Mouse (Mus musculus) spleen, embryonic (tissue): ENCODE measurements around the gene Wdr82.

Source experiments
- CTCF ChIA-PET: fragments of 350-600 bp; sonication (Branson Sonifier 250); formaldehyde crosslinking; loops from one replicate; lab custom pipeline; 2022; lab: Charles Lee

Wdr82 gene

DNA sequence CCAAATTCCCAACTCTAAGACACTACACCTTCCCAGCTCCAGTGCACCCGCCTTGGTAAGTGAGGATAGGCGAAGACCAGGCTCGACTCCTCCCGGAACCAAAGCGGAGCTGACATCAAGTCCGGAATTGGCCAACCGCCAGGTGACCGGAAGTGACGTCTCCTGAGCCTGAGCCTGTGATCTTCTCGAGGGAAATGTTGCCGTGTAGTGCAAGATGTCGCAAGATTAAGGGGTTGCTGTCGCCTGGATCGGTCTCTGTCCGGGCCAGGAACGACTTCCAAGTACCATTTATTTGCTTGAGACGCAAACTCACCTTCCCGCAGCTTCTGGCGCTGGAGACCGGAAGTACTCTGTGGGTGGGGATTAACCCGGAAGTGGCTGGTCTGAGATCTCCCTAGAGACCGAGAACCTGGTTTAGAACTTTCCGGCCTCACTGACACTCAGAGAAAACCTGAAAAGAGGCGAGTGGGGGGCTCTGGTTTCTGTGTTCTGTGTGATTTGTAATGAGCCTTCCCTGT lies 10.9 kb upstream of the Wdr82 start:
- CTCF ChIA-PET, result interaction anchor here (0.7 kb wide), 1 partner anchor 158 kb away, joined by 3 read pairs; no protein-coding TSS in a partner anchor

DNA sequence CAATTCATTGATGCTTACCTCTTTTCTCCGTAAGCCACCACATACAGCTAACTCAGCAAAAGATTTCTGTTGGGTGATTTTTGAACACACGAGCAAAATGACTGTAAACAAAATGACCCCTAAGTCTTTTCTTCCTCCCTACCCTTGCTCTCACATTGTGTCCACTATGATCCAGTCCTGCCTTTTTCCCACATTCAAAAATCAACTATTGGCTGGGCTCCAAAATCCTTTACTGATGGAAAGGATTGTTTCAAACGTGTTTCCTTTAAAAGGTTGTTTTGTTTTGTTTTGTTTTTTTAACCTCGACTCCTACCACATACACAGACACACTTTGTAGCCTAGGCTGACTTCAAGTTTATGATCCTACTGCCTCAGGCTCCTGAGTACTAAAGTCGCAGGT lies 10.3 kb upstream of the Wdr82 start:
- CTCF ChIA-PET, result no interaction called here

DNA sequence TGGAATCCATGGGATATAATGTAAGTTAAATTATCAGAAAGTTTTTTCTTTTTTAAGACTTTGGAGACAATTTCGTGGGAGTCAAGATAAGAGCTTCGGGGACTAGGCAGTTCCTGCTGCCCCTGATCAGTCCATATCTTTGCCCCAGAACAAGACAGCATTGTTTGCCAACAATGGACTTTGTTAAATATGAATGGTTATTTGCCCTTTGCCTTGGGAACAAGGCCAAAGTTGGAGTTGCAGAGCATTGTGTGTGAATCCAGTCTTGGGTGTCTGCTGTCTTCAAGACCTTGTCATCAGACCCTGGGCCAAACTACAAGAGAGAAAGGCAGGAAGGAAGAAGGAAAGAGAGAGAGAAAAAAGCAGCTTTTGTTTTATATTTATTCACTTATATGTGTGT lies 4.0 kb upstream of the Wdr82 start:
- CTCF ChIA-PET, result no interaction called here

DNA sequence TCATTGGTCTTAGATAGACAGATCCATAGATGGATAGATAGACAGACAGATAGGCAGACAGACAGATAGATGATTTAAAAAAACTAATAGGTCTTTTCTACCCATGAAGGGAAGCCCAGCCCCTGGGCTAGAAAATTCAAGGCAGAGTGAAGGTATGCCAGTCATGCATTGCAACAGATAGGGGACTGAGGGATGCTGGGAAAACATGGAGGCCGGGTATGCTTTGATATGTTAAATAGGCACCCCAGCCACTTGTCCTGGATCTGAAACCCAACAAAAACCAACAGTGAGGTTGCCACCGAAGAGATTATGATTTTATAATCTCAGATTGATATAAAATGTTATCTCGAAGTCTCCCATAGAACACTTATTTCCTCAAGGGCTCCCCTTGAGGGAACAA lies 3.5 kb upstream of the Wdr82 start:
- CTCF ChIA-PET, result interaction anchor here (0.6 kb wide), 1 partner anchor 63 kb away, joined by 3 read pairs; no protein-coding TSS in a partner anchor

DNA sequence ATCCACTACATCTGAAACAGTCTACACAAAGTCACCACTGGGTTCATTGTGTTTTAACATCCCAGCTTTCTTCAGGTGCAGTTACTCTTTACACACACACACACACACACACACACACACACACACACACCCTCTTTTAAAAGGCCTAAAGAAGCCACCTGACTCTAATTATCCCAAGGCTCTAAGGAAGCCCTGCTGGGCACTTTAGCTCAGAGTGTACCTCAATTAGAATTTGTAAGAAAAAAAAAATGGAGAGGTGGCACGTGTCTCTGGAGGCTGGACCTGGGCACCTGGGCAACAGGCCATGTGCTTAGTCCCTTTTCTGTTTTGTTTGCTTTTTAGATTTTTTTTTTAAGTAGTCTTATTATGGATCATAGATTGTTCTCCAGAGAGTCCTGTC lies 3.0 kb upstream of the Wdr82 start:
- CTCF ChIA-PET, result interaction anchor here (0.6 kb wide), 1 partner anchor 62 kb away, joined by 3 read pairs; no protein-coding TSS in a partner anchor

DNA sequence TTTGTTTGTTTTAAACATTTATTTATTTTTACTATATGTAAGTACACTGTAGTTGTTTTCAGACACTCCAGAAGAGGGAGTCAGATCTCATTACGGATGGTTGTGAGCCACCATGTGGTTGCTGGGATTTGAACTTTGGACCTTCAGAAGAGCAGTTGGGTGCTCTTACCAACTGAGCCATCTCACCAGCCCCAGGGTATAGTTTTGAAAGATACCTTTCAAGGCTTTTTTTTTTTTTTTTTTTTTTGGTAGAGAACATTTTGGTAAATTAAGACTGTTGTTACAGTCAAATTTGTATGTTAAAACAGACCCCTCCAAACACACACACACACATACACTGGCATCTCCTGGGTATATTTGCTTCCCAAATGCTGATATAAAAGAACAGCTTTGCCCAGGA lies 1.7 kb upstream of the Wdr82 start:
- CTCF ChIA-PET, result interaction anchor here (0.7 to 1.0 kb wide), 2 partner anchors 9 to 43 kb away, joined by 3 to 15 read pairs; no protein-coding TSS in a partner anchor

DNA sequence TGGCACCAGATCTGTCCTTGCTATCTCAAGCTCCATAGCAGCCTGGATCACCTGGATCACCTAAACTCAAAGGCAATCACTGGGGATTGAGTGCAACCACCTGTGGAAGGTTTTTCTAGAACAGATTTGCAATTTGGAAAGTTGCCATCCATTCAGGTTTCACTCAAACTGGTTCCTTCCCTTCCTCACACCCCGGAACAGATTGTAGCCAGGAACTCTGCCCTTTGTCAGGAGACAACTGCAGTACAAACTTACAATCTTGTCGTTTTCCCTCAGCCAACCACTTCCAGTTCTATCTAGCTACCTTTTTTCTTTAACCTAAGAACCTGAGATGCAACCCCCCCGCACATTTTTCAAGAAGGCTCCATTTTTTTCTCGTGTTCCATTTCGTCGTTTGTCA lies 811 bp upstream of the Wdr82 start:
- CTCF ChIA-PET, result interaction anchor here (1.0 kb wide), 1 partner anchor 42 kb away, joined by 3 read pairs; no protein-coding TSS in a partner anchor

DNA sequence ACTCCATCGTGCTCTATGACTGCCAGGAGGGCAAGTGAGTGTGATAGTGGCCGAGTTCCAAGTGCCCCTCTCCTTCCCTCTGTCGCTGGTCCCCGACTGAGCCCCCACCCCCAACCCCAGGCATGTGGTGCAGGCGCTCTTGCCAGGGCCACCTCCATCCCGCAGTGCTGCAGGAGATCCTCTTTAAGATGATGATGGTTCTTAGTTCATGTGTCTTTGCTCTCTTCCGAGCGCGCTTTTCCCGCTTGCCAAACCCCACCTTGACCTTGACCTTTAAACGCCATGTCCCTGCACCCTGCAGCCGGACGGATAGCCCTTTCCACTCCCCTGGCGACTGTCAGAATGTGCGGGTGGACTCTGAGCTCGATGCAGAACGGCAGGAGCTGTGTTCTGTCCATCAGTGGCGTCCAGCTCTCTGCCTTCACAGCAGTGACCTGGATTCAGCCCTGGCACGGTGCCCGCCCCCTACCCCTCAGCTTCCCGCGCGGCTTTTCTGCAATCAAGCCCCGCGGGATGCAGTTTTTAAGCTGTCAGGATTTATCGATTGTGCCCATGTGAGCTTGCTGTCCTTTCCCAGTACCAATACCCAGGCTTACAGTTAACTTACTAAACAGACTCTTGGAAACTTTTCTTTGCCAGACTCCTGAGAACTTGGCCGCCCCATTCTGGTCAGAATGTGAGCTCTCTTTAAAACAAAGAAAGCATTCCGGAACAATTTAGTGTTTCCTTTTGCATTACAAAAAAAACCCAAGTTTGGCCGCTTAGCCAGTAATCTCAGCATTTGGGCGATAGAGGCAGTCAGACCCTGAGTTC lies 824 bp downstream of the Wdr82 start:
- CTCF ChIA-PET, result interaction anchor here (0.6 to 0.7 kb wide), 2 partner anchors 38 to 213 kb away, joined by 3 to 5 read pairs; no protein-coding TSS in a partner anchor

DNA sequence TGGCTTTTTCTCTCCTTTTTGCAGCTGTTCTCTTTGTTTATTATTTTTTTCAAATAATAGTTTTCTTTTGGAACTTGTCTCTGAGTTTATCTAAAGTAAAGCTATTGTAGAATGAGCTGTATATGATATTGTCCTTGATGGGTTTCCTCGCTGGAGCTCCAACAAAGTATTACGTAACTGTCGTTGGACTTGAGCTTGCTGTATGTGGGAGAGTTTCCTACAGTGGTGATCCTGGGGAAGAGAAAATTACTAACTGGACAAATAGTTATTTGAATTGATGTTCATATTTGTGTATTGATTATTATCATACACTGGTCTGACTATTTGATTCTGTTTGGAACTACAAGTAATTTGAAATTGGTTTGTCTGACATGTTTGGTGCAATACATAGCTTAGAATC lies 1.8 kb downstream of the Wdr82 start:
- CTCF ChIA-PET, result no interaction called here

DNA sequence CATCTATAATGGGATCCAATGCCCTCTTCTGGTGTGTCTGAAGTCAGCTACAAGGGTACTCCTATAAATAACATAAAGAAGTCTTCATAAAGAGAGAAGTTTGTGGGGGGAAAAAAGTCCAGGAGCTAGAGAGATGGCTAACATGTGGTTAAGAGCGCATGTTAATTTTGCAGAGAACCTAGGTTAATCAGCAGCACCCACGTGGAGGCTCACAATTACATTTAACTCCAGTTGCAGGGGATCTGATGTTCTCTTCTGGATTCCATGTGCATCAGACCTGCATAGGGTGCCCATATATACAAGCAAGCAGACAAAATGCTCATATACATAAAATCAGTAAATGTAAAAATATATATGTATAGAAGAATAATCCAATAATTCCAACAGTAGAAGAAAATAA lies 2.6 kb downstream of the Wdr82 start:
- CTCF ChIA-PET, result interaction anchor here (0.7 kb wide), 1 partner anchor 34 kb away, joined by 3 read pairs; no protein-coding TSS in a partner anchor

DNA sequence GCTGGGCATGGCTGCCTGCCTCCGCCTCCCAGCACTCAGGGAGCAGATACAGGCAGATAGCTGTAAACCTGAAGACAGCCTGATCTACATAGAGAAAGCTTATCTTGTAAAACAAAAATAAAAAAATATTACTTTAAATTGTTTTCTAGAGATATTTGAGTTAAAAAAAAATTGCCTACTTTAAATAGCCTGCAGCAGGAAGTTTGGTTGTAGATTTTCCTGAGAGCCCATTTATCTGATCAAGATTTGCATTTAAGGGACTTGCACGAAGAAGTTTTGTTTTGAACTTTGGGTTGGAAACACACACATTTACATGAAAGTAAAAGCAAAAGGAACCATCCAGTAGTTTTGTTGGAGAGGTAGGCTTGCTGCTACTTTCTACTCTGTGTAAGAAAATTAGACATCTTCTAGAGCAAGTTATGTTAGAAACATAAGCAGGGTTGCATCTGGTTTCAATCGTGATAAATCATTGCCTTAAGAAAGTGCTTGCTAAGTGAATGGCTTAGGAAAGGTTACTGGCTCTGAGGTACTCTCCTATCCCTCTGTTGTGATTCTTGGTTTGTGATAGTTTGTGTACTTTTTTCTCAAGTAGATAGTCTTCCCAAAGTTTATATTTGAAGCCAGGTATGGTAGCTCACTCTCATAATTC lies 4.9 kb downstream of the Wdr82 start:
- CTCF ChIA-PET, result no interaction called here

DNA sequence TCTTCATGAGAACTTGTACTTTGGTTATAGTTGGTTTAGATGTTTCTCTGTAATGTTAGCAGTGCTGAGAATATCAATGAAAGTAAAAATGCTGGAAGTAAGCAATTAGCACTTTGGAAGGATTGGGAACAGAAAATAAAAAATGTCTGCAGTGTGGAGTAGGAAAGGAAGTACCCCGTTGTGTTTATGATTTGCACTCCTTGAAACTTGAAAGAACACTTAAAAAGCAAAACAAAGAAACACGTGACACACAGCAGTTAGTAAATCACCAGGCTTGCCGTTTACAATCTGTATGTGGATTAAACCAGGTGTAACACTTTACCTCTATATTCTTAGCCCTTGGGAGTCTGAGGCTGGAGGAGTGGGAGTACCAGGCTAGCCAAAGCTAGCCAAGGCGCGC lies 6.0 kb downstream of the Wdr82 start:
- CTCF ChIA-PET, result no interaction called here

DNA sequence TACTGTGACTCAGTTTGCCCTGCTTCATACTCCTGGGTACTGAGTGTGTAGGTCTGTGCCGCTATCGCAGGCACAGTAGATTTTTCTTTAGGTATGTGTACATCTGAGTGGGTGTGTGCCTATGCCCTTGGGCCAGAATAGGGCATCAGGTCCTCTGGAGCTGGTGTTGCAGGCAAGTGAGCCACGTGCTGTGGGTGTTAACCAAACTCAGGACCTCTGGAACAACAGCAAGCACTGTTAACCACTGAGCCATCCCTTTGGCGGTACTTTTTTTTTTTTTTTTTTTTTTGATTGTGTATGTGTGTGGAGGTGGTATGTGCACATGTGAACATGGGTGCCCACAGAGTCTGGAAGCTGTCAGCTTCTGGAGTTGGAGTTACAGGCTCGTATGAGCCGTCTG lies 7.1 kb downstream of the Wdr82 start:
- CTCF ChIA-PET, result interaction anchor here (0.6 kb wide), 1 partner anchor 8 kb away, joined by 15 read pairs; no protein-coding TSS in a partner anchor

DNA sequence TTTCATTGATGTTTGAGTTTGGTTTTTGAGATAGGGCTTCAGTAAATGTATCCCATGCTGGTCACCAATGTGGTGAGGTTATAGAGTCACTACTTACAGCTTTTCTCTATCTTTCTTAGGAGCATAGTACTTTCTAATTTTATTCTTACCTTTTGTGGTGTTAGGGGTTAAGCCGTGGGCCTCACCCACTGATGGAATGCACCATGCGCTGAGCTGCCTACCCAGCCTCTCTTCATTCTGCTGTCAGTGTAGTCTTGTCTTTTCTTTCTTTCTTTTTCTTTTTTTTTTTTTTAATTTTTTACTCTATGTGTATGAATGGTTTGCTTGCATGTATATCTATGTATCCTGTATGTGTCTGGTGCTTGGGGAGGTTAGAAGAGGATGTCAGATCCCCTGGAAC lies 8.7 kb downstream of the Wdr82 start:
- CTCF ChIA-PET, result no interaction called here

DNA sequence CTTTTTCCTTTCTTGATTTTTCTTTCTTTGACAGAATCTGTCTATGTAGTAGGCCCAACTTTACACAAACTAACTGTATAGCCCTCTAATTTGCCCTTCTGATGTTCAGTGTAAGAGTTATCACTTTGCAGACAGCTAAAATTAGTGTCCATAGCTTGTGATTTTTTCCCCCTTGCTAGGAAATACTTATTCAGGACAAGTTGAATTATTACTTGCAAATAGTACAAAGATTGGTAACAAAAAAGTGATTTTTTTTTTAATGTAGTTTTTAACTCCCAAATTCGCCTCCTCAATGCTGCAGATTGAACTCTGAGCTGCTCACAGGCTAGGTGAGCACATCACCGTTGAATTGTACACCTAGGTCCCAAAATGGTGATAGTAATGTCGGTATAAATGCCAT lies 9.2 kb downstream of the Wdr82 start:
- CTCF ChIA-PET, result no interaction called here

DNA sequence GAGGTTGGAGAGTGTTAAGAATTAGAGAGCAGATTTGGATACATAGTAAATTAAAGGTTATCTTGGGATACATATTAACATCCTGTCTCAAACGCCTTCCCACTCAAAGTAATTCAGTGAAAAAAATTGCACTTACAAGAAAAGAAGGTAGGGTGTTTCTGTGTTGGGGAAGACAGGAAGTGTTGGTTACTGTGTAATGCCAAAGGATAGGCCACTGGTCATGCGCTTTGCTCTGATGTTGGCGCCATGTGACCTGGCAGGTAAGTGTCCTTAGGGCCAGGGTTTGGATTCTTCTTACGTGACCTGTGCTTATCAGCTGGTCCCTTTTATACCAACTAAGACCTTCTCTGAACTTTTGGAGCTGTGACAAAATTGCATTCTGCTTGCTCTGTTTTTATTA lies 11.4 kb downstream of the Wdr82 start:
- CTCF ChIA-PET, result no interaction called here

DNA sequence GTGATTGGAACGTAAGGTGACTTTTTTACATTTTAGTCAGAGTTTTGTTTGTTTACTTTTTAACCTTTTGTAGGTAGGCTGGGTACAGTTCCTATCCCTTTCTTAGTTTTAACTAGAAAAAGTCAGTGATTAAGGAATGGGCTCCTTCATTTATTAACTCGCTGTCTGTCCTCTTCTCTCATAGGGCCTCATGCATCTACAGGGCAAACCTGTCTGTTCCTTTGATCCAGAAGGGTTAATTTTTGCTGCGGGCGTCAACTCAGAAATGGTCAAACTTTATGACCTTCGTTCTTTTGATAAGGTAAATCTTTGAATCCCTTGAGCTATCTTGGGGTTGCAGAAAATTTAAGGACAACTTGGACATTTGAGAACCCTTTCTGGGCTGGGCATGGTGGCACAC lies 13.3 kb downstream of the Wdr82 start:
- CTCF ChIA-PET, result no interaction called here

DNA sequence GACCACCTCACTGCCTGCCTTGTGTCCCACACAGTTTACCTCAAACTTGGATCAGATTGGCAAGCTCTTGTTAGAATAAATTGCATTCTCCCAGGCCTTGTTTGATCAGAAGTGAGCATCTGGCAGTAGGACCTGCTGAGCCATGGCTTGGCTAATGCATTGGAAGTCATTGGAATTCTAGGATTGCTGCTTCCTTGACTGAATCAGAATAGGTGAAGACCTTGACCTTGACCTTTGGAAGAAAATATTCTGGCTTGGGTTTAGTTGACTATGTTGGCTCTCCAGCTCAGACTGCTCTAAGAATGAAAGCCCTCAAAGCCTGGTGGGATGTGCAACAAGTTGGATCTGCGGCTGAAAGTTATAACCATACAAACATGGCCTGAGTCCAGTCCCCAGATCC lies 20.6 kb downstream of the Wdr82 start:
- CTCF ChIA-PET, result no interaction called here

DNA sequence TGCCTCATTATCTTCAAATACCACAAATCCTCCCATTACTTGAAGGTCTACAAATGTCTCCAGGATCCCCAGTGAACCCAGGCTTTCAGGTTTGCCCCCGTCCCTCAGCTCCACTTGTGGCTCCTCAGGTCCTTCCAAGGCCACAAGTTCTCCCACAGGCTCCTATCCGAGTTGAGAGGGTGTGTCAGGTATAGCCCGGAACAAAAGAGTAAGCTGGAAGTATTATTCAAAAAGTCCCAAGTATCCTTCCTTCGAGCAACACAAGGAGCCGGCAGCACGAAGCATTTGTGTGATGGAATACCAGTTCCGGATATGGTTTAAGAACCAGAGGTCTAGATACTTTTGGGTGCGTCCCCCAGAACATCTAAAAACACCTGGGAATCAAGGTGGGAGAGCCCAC lies 21.3 kb downstream of the Wdr82 start:
- CTCF ChIA-PET, result interaction anchor here (0.6 kb wide), 1 partner anchor 37 kb away, joined by 9 read pairs; no protein-coding TSS in a partner anchor

DNA sequence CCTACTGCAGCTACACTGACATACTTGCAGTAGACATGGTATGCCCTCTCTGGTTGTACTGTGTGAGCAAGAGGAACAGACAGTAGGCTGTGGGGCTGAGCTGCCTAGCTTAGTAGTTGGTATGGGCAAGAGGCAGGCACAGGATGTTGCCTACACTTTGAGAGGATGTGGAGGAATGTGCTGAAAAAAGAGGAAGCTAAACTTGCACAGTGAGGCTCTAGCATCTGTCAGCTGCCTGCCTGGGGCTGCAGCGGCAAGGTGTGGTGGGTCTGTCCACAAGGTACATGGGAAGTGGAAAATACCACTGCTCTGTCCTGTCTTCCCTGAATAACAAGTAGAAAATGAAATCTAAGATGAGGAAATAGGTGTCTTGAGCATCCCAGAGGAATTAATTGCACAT lies 22.3 kb downstream of the Wdr82 start:
- CTCF ChIA-PET, result no interaction called here

DNA sequence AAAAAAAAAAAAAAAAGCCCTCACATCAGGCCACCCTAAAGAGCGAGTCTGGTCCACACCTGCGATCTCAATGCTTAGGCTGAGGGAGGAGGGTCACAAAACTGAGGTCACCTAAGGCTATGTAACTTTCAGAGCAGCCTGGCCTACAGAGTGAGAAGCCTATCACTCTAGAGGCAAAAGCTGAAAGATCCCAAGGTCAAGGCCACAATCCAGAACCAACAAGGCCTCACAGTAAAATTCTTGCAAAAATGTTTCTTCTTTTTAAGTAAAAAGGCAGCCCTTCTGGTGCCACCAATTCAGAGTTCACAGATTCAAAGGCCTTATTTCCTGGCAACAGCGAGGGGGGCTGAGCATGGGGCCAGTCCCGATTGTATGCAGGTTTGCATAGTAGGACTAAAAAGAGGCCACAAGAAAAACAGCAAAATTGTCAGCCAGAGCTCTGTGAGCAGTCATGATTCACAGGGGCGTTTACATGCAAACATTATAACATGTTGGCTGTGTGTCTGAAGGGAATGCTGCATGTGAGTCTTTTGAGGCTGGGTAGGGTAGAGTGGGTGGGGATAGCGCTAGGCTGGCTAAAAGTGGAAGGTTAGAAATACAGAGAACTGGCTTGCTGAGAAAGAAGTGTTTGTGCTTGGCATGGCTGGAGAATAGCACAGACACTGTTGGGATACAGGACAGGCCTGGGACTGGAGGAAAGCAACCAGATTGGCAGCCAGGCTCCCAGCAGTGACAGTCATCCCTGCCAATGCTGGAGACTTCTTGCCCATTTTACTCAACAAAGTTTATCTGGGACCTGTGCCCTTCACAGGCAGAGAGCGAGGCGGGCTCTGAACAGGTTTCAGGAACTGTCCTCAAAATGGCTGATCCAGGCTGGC lies 23.4 kb downstream of the Wdr82 start:
- CTCF ChIA-PET, result no interaction called here
